Mouse (Mus musculus) stomach, postnatal 0 days (tissue): ENCODE measurements around the gene Elavl2.

Experiments
- CTCF ChIP-seq: IDR thresholded peaks from 2 replicates; pipeline ENCODE4 v1.5.1; 2016; ENCODE audit warnings: antibody characterized with exemption, low read depth, mild to moderate bottlenecking, moderate library complexity
- EP300 ChIP-seq: optimal IDR thresholded peaks from 2 replicates; pipeline ENCODE3; 2016; ENCODE audit warnings: antibody characterized with exemption

DNA sequence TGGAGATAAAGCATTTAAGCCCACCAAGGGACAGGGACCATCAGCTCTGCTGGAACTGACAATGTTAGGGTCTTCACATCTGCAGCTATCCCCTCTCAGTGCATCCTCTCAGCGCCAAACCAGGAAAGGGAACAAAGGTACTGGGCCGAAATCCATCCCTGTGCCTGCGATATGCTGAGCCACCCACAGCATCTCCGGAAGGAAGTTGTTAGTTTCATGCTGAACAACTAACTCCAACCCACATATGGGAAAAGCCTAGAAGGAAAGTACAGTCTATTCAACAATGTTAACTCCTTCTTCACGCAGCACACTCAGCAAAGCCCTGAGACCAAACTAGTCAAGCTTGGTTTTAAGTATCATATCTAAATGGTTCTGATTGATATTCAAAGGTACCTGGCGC is 167.0 kb downstream of the Elavl2 start:
- no peak for TF ChIP-seq CTCF
- TF ChIP-seq EP300 = no peak
